Mouse (Mus musculus): ENCODE measurements around the gene Carhsp1. TPM values are rescaled to one million over a fixed set of nuclear protein-coding genes. Genes with fewer than 3 reads are reported as not detected.
A peak's percentile ranks its signal among the peaks of the same experiment; 100 is the strongest.

The Carhsp1 gene
- polyA plus RNA-seq, 1 experiment from 2014 or later, result 243 TPM

DNA sequence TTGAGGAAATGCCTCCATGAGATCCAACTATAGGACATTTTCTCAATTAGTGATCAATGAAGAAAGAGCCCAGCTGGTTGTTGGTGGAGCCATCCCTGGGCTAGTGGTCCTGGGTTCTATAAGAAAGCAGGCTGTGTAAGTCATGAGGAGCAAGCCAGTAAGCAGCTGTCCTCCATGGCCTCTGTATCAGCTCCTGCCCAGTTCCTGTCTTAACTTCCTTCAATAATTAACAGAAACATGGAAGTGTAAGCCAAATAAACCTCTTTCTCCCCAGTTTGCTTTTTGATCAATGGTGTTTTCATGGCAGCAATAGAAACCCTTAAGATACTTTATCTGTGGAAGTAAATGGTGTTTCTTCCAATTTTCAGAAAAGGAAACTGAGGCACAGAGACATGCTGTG is 856 bp upstream of the Carhsp1 start:
- Histone ChIP-seq H3K27me3 (peaks cover 8% of the 10 kb centered on the region), H3K27ac (no peak overlapping the region), H3K9me3 (no peaks in the 10 kb centered on the region), H3K4me2 (peak overlapping the region; percentile 88; the same call in 1 of the 2 replicates), H3K4me1 (replicated peaks) (peaks cover 31% of the 10 kb centered on the region), H3K4me3 (no peak overlapping the region), H3K36me3 (no peaks in the 10 kb centered on the region), H3K9ac (no peak overlapping the region)
- ATAC-seq (ENCODE audit: low FRiP score), result no peak

GRCm38 (mm10) chr16:8672350-8672687 is 364 bp upstream of the Carhsp1 start:
- Histone ChIP-seq H3K27me3 (peaks cover 8% of the 10 kb centered on the region), H3K27ac (peak overlapping the region; percentile 86), H3K9ac (peak overlapping the region; percentile 89), H3K4me1 (replicated peaks) (peaks cover 36% of the 10 kb centered on the region), H3K4me2 (peak overlapping the region; percentile 88), H3K9me3 (no peaks in the 10 kb centered on the region), H3K4me3 (peak overlapping the region; percentile 87), H3K36me3 (no peaks in the 10 kb centered on the region)
- no peak for ATAC-seq (ENCODE audit: low FRiP score)
- WGBS, result under 1% methylated on average over 18 of the region's 18 CpGs

GRCm38 (mm10) chr16:8670041-8671035 is 1.6 kb downstream of the Carhsp1 start:
- peaks cover 10% of the 10 kb centered on the region for H3K36me3 ChIP-seq
- H3K4me1 ChIP-seq (replicated peaks), result peaks cover 55% of the 10 kb centered on the region

GRCm38 (mm10) chr16:8669432-8669831 is 2.5 kb downstream of the Carhsp1 start:
- Histone ChIP-seq H3K4me1 (replicated peaks) (peaks cover 64% of the 10 kb centered on the region), H3K36me3 (peaks cover 12% of the 10 kb centered on the region), H3K9me3 (no peaks in the 10 kb centered on the region), H3K27me3 (peaks cover 8% of the 10 kb centered on the region), H3K4me3 (peak overlapping the region; percentile 87), H3K9ac (peak overlapping the region; percentile 89), H3K4me2 (peak overlapping the region; percentile 88), H3K27ac (peak overlapping the region; percentile 86)
- ATAC-seq (ENCODE audit: low FRiP score), result no peak
- WGBS, result 43% methylated on average over 5 of the region's 5 CpGs

More at GRCm38 (mm10) chr16:8670041-8671035, 1.6 kb downstream of the Carhsp1 start:
- H3K4me3 ChIP-seq, result peak overlapping the region; percentile 87
- peak overlapping the region; percentile 88 for H3K4me2 ChIP-seq
- 6% methylated on average over 13 of the region's 15 CpGs for WGBS
- H3K27me3 ChIP-seq, result peaks cover 8% of the 10 kb centered on the region
- H3K27ac ChIP-seq, result peak overlapping the region; percentile 86
- H3K9ac ChIP-seq, result peak overlapping the region; percentile 89
- no peaks in the 10 kb centered on the region for H3K9me3 ChIP-seq
- peak; percentile 49 for ATAC-seq (ENCODE audit: low FRiP score)

DNA sequence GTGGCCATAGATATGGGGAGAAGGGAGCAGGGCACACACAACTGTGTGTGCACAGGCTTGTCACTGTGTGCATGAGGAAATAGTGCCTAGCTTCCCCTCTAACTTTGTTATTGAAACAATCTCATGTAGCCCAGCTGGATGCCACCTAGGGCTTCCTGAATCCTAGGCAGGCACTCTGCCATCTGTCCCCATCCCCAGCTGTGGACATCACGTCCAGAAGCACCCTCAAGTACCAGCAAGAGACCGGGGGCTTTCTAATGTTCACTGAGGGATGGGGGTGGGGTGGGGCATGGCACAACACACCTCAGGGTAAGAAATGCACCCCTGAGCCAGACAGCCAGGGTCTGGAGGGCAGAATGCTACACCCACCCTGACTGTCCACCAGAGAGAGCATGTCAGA is 3.6 kb downstream of the Carhsp1 start:
- Histone ChIP-seq H3K27me3 (peaks cover under 1% of the 10 kb centered on the region), H3K36me3 (peaks cover 21% of the 10 kb centered on the region), H3K9ac (peak overlapping the region; percentile 89; the same call in 1 of the 2 replicates), H3K4me1 (replicated peaks) (peaks cover 75% of the 10 kb centered on the region), H3K9me3 (no peaks in the 10 kb centered on the region), H3K4me2 (peak overlapping the region; percentile 88), H3K4me3 (no peak overlapping the region), H3K27ac (peak overlapping the region; percentile 86; the same call in 1 of the 2 replicates)
- 42% methylated on average over 2 of the region's 2 CpGs for WGBS
- no peak for ATAC-seq (ENCODE audit: low FRiP score)

DNA sequence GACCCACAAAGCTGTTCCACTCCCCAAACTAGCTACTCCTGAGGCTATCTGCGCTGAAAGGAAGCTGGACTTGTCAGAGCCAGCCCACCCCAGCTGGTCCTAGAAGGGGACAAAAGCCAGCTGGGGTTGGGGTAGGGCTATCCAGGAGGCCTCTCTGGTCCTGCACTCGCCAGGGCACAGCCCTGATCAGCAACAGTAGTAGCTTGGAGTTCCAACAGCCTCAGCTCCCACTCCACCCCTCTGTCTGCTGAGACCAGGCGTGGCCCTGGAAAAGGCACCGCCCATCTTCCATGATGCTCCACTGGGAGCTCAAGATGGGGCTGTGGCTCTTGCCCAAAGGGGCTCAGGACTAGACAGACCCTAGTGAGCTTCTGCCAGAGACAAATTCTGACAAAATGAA is 4.1 kb downstream of the Carhsp1 start:
- H3K4me1 ChIP-seq (replicated peaks), result peaks cover 80% of the 10 kb centered on the region
- peaks cover 27% of the 10 kb centered on the region for H3K36me3 ChIP-seq
- ATAC-seq (ENCODE audit: low FRiP score), result no peak
- no peaks in the 10 kb centered on the region; the same call in 1 of the 2 replicates for H3K27me3 ChIP-seq
- H3K4me3 ChIP-seq, result no peak overlapping the region
- H3K9me3 ChIP-seq, result no peaks in the 10 kb centered on the region
- H3K9ac ChIP-seq, result peak overlapping the region; percentile 19; the same call in 1 of the 2 replicates
- peak overlapping the region; percentile 88; the same call in 1 of the 2 replicates for H3K4me2 ChIP-seq
- no peak overlapping the region for H3K27ac ChIP-seq
- 75% methylated on average over 4 of the region's 4 CpGs for WGBS

DNA sequence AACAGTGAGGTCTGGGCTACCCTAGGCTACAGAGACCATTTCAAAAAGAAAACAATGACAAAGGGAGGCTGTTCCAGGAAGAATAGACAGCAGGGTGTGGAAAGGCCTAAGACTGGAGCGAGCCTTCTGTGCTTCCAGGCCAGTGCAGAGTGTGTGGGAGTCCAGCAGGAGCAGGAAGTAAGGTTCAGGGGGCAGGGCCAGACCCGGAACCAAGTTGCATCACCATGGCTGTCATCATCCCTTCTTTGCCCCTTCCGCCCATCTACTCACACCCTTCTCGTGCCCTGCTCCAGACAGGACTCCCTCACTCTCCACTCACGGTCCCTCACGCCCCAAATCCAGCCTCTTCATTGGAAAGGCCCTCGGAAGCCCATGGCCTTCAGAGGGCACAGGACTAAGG is 4.7 kb downstream of the Carhsp1 start:
- no peak overlapping the region for H3K27ac ChIP-seq
- WGBS, result 87% methylated on average over 7 of the region's 7 CpGs
- ATAC-seq (ENCODE audit: low FRiP score), result no peak
- H3K4me2 ChIP-seq, result peak overlapping the region; percentile 88; the same call in 1 of the 2 replicates
- H3K9me3 ChIP-seq, result no peaks in the 10 kb centered on the region
- no peaks in the 10 kb centered on the region for H3K27me3 ChIP-seq
- no peak overlapping the region for H3K4me3 ChIP-seq
- H3K4me1 ChIP-seq (replicated peaks), result peaks cover 80% of the 10 kb centered on the region
- H3K9ac ChIP-seq, result peak overlapping the region; percentile 19; the same call in 1 of the 2 replicates
- H3K36me3 ChIP-seq, result peaks cover 33% of the 10 kb centered on the region

GRCm38 (mm10) chr16:8666452-8666851 is 5.5 kb downstream of the Carhsp1 start:
- Histone ChIP-seq H3K36me3 (peaks cover 41% of the 10 kb centered on the region), H3K9me3 (no peaks in the 10 kb centered on the region), H3K27ac (no peak overlapping the region), H3K9ac (peak overlapping the region; percentile 5; the same call in 1 of the 2 replicates), H3K4me1 (replicated peaks) (peaks cover 80% of the 10 kb centered on the region), H3K27me3 (no peaks in the 10 kb centered on the region), H3K4me3 (no peak overlapping the region), H3K4me2 (no peak overlapping the region)
- 70% methylated on average over 2 of the region's 2 CpGs for WGBS
- ATAC-seq (ENCODE audit: low FRiP score), result no peak

- H3K27me3 ChIP-seq, result no peaks in the 10 kb centered on the region
- peaks cover 50% of the 10 kb centered on the region for H3K36me3 ChIP-seq
- no peak overlapping the region for H3K4me2 ChIP-seq
- H3K4me3 ChIP-seq, result no peak overlapping the region
- WGBS, result 86% methylated on average over 5 of the region's 5 CpGs
- H3K27ac ChIP-seq, result no peak overlapping the region
- H3K9ac ChIP-seq, result no peak overlapping the region
- no peaks in the 10 kb centered on the region for H3K9me3 ChIP-seq
- ATAC-seq (ENCODE audit: low FRiP score), result no peak
- H3K4me1 ChIP-seq (replicated peaks), result peaks cover 73% of the 10 kb centered on the region
These were observed 6.6 kb downstream of the Carhsp1 start for GRCm38 (mm10) chr16:8665367-8665766.

- Histone ChIP-seq H3K4me1 (replicated peaks) (peaks cover 59% of the 10 kb centered on the region), H3K27me3 (no peaks in the 10 kb centered on the region), H3K9me3 (no peaks in the 10 kb centered on the region), H3K4me2 (no peak overlapping the region), H3K36me3 (peaks cover 65% of the 10 kb centered on the region), H3K9ac (no peak overlapping the region), H3K4me3 (no peak overlapping the region), H3K27ac (peak overlapping the region; percentile 44)
- no peak for ATAC-seq (ENCODE audit: low FRiP score)
- WGBS, result 81% methylated on average over 24 of the region's 24 CpGs
These were observed 8.1 kb downstream of the Carhsp1 start for GRCm38 (mm10) chr16:8663606-8664539.

- no peak overlapping the region for H3K9ac ChIP-seq
- peaks cover 73% of the 10 kb centered on the region for H3K36me3 ChIP-seq
- ATAC-seq (ENCODE audit: low FRiP score), result no peak
- no peaks in the 10 kb centered on the region for H3K9me3 ChIP-seq
- WGBS, result 81% methylated on average over 2 of the region's 2 CpGs
- peaks cover 51% of the 10 kb centered on the region for H3K4me1 ChIP-seq (replicated peaks)
- no peak overlapping the region for H3K4me2 ChIP-seq
- no peak overlapping the region for H3K4me3 ChIP-seq
- H3K27me3 ChIP-seq, result no peaks in the 10 kb centered on the region
- H3K27ac ChIP-seq, result peak overlapping the region; percentile 44; the same call in 1 of the 2 replicates
These were observed 8.9 kb downstream of the Carhsp1 start for GRCm38 (mm10) chr16:8663022-8663421.

GRCm38 (mm10) chr16:8658764-8659163 is 13.2 kb downstream of the Carhsp1 start:
- Histone ChIP-seq H3K27ac (no peak overlapping the region), H3K4me2 (no peak overlapping the region), H3K27me3 (no peaks in the 10 kb centered on the region), H3K9me3 (no peaks in the 10 kb centered on the region), H3K9ac (no peak overlapping the region), H3K4me1 (replicated peaks) (peaks cover 9% of the 10 kb centered on the region), H3K36me3 (peaks cover 91% of the 10 kb centered on the region), H3K4me3 (no peak overlapping the region)
- 89% methylated on average over 4 of the region's 4 CpGs for WGBS
- ATAC-seq (ENCODE audit: low FRiP score), result no peak
